Mouse (Mus musculus) adrenal gland, postnatal 36 days (tissue): ENCODE measurements around the gene D630045J12Rik. TPM values are rescaled to one million over a fixed set of nuclear protein-coding genes. Genes with fewer than 3 reads are reported as not detected.

ENCODE experiments used
- DNase-seq, 2 experiments: peaks; one replicate each; pipeline ENCODE4 v3.0.0; 2021; ENCODE audit warnings: mixed read lengths in 1 of 2
- total RNA-seq, 2 experiments: library from RNA; stranded (reverse); gene quantifications; 2 replicates each; pipeline ENCODE4 v1.2.3; 2021

D630045J12Rik gene
- total RNA-seq, 2 experiments from 2014 or later: 3.0 to 3.7 TPM

- DNase-seq: no peak
Observed at GRCm38 (mm10) chr6:38242295-38242830, 11.4 kb downstream of the D630045J12Rik start.

- no peak for DNase-seq
Observed at GRCm38 (mm10) chr6:38241508-38241907, 12.3 kb downstream of the D630045J12Rik start.

- DNase-seq: no peak
Observed at GRCm38 (mm10) chr6:38240618-38241017, 13.2 kb downstream of the D630045J12Rik start.

DNA sequence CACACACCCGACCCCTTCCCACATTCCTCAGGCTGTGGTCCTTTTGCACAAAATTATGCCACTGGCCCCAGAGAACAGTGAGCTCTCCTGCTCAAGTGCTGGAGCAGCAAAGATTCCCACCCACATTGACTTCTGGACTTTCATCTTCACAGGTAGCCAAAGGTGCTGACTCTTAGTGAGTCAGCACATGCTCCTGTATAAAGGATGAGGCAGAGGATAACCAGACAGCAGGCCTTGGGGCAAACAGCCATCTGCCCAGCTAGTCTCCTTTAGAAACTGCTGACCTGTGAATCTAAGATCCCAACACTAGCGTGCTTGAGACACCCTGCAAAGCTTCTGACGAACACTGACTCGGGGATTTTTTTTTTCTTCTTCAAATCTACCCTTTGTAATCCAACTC, 15.4 kb downstream of the D630045J12Rik start:
- no peak for DNase-seq

DNA sequence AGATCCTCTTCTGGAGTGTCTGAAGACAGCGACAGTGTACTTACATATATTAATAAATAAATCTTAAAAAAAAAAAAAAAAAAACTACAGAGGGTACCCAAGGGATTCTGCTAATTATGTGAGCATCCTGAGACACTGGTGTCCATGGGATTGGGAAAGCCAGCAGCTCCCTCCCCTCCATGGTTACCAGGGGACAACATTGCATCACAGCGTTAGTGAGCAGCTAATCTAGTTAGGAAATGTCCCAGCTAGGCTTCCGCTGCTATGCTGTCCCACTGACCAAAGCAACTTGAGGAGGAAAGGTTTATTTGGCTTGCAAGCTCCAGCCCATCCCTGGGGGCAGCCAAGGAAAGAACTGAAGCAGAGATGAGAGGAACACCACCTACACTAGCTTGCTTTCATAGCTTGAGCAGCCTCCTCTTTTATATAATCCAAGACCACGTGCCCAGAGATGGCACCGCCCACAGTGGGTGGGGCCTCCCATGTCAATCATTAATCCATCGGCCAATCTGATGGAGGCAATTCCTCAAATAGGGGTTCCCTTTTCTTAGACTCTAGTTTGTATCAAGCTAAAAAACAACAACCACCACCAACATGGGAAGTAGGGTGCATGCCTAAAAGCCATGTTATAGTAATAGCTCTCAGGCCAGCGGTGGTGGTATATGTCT, 17.7 kb downstream of the D630045J12Rik start:
- DNase-seq: no peak

DNA sequence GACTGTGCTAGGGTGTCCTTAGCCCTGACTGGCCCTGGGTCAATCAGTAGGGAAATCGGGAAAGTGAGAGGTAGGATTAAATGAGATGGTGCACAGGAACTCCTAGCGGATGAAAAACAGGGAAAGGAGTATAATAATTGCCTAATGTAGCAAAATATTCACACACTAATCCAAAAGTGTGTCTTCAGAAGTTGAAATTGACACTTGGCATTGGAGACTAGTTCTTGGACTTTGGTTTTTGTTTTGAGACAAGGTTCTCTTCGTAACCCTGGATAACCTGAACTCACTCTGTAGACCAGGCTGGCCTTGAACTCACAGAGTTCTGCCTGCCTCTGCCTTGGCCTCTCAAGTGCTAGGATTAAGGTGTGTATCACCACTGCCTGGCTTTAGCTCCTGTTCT, 20.0 kb downstream of the D630045J12Rik start:
- DNase-seq: no peak

GRCm38 (mm10) chr6:38232917-38233316, 20.9 kb downstream of the D630045J12Rik start:
- no peak for DNase-seq

- no peak for DNase-seq
Observed at GRCm38 (mm10) chr6:38231994-38232393, 21.8 kb downstream of the D630045J12Rik start.

GRCm38 (mm10) chr6:38224079-38224478, 29.7 kb downstream of the D630045J12Rik start:
- DNase-seq: no peak

GRCm38 (mm10) chr6:38219261-38219660, 34.5 kb downstream of the D630045J12Rik start:
- no peak for DNase-seq

DNA sequence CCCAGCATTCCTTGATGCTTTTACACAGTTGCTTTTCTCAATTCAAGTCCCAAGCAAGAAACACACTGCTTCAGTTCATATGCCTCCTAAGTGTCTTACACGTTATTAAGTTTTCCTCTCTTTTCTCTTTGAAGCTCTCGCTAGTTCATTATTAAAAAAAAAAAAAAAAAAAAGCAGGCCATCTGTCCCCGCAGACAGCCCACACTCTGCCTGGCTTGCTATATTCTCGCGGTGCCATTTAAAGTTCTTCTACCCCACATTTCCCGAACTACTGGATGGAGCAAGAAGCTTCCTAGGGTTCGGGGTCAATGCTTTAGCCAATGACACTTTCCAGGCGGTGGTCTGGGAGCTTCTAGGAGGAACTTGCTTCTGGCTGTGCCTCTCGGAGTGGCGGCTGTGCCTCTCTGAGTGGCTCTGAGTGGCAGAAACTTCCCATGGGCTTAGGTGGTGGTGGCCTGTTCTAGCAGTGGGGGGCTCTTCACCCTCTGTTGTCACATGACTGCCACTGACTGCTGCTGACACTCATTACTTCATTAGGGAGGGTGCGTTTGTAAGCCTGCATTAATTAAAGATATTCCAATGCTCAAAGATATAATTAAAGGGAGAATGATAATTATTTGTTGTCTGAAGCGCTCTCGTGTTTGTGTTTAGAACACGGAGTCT, 38.2 kb downstream of the D630045J12Rik start:
- no peak for DNase-seq

GRCm38 (mm10) chr6:38207621-38208020, 46.2 kb downstream of the D630045J12Rik start:
- no peak for DNase-seq

- DNase-seq: no peak
Observed at GRCm38 (mm10) chr6:38206941-38207531, 46.8 kb downstream of the D630045J12Rik start.

DNA sequence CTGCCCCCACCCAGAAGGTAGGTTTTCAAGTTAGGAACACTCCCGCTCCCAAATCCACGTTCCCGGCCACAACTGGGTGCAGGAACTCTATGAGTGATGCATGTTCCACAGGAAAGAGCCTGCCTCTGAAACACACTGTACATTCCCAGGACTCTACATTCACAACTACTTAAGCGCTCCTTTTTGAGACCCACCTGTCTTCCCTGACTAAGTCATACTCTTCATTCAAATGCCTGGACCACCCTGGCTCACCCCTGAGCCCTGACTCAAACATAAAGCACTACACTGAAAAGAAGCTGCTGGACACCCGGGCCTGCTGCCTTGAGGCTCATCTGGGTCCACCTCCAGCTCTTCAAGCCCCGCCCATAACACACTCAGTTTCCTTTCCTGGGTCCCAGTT, 48.4 kb downstream of the D630045J12Rik start:
- no peak for DNase-seq

GRCm38 (mm10) chr6:38203820-38204219, 50.0 kb downstream of the D630045J12Rik start:
- DNase-seq: no peak

DNA sequence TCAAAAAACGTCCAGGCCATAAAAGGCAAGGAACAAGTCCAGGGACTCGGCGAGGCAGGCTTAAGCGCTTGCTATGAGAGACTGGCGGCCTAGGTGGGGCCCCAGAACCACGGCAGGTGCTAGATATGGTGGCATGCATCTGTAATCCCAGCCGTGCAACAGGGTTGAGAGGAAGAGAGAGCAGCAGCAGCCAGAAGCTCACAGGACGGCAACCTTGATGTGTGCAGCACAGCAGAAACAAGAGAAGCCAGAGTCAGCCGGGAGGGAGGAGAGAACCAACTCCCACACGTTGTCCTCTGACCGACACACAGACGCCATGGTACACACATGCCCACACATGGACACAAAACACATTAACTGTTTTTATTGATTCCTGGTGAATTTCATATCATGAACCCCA, 51.0 kb downstream of the D630045J12Rik start:
- no peak for DNase-seq

DNA sequence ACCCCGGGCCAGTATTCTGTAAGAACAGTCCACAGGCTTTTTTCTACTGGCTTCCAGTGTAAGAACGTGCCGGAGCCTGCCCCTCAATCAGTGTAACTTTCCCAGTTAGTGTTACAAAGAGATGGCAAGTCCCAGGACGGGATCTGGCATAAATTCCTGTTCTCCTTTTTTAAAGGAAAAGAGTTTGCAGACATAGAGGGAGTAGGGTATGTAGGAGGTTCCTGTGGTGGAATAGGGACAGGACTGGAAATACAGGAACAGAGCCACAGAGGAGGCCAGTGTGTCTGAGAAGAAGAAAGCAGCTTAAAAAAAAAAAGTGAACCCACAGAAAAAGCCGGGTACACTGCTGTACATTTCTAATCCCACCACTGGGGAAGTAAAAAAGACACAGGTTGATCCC, 52.3 kb downstream of the D630045J12Rik start:
- DNase-seq: no peak

- no peak for DNase-seq
Observed at GRCm38 (mm10) chr6:38199599-38199998, 54.2 kb downstream of the D630045J12Rik start.

DNA sequence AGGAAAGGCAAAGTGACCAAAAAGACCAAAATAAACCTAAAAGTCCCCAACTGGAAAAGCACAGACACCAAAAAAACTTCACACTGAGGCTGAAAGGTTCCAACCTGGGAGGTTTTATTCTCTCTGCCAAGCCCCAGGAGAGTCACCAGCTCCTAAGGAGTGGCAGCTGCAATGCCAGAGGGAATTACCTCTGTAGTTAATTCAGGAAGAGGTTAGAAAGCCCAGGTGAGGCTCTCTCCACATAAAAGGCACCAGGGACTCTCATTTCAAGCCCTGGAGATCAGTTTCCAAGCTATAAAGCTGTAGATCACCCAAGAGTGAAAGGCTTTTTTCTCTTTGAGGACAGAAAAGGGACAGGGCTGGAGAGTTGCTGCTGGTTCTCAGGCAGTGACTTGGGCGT, 55.1 kb downstream of the D630045J12Rik start:
- DNase-seq: no peak

- no peak for DNase-seq
Observed at GRCm38 (mm10) chr6:38196266-38197189, 57.3 kb downstream of the D630045J12Rik start.

- no peak for DNase-seq
Observed at GRCm38 (mm10) chr6:38195306-38195705, 58.5 kb downstream of the D630045J12Rik start.

DNA sequence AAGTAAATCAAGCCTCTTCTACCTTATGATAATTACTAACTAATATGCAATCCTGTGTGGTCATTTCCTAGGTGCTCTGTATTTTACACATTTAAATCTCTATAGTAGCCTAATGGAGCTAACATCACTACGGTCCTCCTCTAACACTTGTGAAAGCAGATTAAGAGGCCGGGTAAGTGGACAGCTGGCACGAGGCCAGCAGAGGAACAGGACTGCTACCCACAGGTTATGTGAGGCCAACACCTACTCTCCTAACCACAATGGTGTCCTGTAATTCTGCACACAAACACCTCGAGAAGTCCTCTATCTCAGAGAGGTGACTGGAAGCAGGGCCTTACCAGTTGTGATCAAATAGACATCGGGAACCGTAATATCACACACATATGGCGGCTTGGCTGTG, 59.8 kb downstream of the D630045J12Rik start:
- DNase-seq: no peak
